Mouse (Mus musculus) cerebellum, adult 2 months (tissue): ENCODE data around the gene Ube3b.

Experiments used
- CTCF ChIP-seq: fragments of 200-500 bp; IDR thresholded peaks from 2 replicates; pipeline ENCODE4 v1.5.1; 2011; ENCODE audit warnings: low read depth, mild to moderate bottlenecking, control low read depth, low read length, moderate library complexity, borderline replicate concordance; ENCODE audit not compliant: insufficient read depth
- POLR2A ChIP-seq: fragments of 200-500 bp; IDR thresholded peaks from 2 replicates; pipeline ENCODE4 v1.6.1; 2011; ENCODE audit warnings: low read length, control low read depth, borderline replicate concordance; ENCODE audit not compliant: insufficient read depth

DNA sequence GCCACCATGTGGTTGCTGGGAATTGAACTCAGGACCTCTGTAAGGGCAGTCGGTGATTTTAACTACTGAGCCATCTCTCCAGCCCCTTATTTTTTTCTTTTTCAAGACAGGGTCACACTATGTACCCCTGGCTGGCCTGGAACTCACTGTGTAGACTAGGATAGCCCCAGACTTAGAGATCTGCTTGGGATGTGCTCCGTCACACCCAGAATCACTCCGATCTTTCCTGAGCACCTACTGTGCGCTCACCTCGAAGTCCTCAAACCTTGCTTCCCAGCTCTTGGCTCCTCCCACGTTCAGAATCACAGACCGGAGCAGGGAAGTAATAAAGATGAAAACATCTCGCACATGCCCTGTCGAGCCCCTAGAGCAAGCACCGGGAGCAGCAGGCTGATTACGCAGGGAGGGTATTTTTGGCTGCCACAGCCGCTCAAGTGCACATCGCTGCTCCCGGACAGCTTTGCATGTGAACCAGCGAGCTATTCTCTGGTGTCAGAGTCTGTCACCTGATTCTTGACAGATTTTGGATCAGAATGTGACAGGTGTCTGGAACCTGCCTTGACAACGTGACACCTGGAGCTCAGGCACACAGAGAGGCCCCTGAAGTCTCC is 76.7 kb downstream of the Ube3b start:
- TF ChIP-seq CTCF (no peak), POLR2A (no peak)
